Mouse (Mus musculus): Measurements from ENCODE around the gene Tmem245. TPM values are rescaled to one million over a fixed set of nuclear protein-coding genes. Genes with fewer than 3 reads are reported as not detected.

Gene Tmem245
- 11.1 and 13.2 TPM in 2 replicates for polyA plus RNA-seq (2016; fragmentation: Nextera tagmentation; extraction: Ambion mirVana)

DNA sequence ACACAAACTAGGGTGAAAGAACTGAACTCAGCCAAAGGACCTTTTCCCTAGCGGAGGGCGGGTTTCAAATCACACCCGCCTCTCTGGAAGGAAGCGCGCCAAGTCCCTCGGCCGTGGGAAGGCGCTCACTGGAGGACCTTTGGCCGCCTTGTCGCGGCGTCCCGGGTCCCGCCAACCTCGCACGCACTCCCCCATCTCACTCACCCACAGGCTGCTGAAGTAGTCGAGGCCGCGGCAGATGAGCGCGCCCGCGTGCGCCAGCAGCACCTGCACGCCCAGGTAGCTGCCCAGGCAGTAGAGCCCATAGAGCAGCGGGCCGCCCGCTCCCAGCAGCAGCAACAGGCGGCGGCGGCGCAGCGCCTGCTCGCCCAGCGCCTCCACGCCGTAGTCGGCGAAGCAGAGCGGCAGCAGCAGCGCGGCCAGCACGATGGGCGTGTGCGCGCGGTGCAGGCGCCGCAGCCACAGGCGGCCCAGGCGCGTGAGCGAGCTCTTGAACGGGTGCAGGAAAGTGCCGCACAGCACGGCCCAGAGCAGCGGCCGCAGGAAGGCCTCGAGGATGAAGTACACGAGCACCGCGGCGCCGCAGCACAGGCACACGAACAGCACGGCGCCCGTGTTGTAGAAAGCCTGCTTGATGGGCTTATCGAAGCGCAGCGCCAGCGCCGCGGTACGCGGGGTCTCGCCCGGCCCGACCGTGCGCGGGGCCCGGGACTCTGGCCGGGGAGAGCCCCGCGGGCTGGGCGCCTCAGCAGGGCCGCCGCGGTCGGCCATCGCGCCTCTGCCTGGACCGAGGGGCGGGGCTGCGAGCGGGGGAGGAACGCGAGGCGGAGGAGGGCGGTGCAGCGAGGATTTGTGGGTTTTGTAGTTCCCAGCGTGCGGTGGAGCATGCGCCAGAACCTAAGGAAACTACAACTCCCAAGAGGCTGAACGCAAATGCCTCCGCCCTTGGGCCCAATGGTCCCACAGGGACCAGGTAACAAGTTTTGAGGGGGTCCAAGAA, at the start of gene Tmem245:
TSS of gene Tmem245 (minus strand) at position 797 of the 1,000 bp plus-strand sequence.
- peak; percentile 95 for DNase-seq (ENCODE audit: extremely low spot score, low spot score)
- WGBS: under 1% methylated on average over 107 of the region's 107 CpGs
- H3K27me3 ChIP-seq (ENCODE audit: poor library complexity, severe bottlenecking): no peaks in the 10 kb centered on the region
- H3K27ac ChIP-seq: peak within 1 kb of the TSS; percentile 95
- 0 out of 2 replicates have a peak, but pooled peaks cover 3% of the 10 kb centered on the region for H3K36me3 ChIP-seq (replicated peaks)
- H3K4me3 ChIP-seq: peak within 1 kb of the TSS; percentile 86
- H3K4me1 ChIP-seq: peaks cover 55% of the 10 kb centered on the region
- H3K9me3 ChIP-seq: no peaks in the 10 kb centered on the region

DNA sequence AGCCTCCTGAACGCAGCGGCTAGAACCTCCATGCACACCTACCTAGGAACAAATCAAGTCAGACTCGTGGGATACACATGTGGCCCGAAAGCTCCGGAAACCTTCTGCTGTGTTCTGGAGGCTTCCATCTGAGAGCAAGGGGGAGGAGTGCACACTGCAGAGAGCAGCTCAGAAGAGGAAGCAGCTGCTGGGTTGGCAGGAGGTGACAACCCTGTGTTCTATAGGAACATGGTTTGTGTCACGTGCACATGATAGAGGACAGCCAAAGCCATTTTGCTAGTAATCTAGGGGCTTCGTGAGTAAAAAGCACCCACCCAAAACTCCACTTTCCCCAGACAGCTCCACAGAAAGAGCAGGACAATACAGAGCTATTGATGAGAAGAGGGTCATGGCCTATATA, 46.1 kb upstream of the Tmem245 start:
- Histone ChIP-seq H3K4me1 (peaks cover 16% of the 10 kb centered on the region), H3K27me3 (ENCODE audit: poor library complexity, severe bottlenecking) (peaks cover 50% of the 10 kb centered on the region), H3K9me3 (0 out of 2 replicates have a peak, but pooled peaks cover 7% of the 10 kb centered on the region), H3K4me3 (no peak overlapping the region), H3K36me3 (replicated peaks) (no peaks in the 10 kb centered on the region), H3K27ac (no peak overlapping the region)
- no peak for DNase-seq (ENCODE audit: extremely low spot score, low spot score)
- WGBS: 93% methylated on average over 7 of the region's 7 CpGs

DNA sequence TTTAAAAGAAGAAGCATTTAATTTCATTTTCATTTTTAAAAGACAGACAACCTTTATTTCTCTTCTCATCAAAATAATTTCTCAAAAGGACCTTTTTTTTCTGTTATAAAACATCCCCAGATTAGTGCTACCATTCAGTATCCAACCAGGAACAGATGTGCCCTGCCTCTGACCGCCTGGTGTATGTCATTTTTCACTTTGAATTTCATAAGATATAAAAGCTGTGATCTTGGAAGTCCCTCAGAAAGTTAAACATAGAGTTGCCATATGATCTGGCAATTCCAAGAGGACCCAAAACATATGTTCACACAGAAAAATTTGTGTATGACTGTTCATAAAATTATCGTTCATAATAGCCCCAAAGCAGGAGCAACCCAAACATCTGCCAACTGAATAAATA, 44.7 kb upstream of the Tmem245 start:
- peaks cover 16% of the 10 kb centered on the region for H3K4me1 ChIP-seq
- H3K4me3 ChIP-seq: no peak overlapping the region
- peaks cover 59% of the 10 kb centered on the region for H3K27me3 ChIP-seq (ENCODE audit: poor library complexity, severe bottlenecking)
- no peak overlapping the region for H3K27ac ChIP-seq
- H3K36me3 ChIP-seq (replicated peaks): no peaks in the 10 kb centered on the region
- 88% methylated on average over 2 of the region's 2 CpGs for WGBS
- DNase-seq (ENCODE audit: extremely low spot score, low spot score): no peak
- 0 out of 2 replicates have a peak, but pooled peaks cover 9% of the 10 kb centered on the region for H3K9me3 ChIP-seq

DNA sequence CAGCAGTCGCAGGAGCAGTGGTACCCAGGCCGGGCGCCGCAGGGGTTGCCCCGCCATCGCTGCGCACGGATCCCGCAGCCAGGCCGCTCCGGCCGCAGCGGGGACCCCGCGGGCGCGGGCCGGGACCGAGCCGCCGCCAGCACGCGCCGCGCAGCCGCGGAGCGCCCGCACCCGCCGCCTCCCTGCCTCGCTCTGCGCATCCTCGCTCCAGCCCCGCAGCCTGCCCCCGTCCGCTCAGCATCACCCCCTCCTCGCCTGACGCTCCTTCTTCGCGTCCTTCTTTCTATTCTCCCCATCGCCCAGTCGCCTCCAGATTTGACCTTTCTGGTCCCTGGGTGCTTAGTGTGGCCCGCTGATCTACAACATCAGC, 43.0 kb upstream of the Tmem245 start, which contains the start of gene Frrs1l:
TSS of gene Frrs1l (minus strand) at position 177 of the 370 bp plus-strand sequence.
- Histone ChIP-seq H3K4me3 (peak within 1 kb of the TSS; percentile 75), H3K36me3 (replicated peaks) (no peaks in the 10 kb centered on the region), H3K27ac (peak within 1 kb of the TSS; percentile 84), H3K9me3 (0 out of 2 replicates have a peak, but pooled peaks cover 3% of the 10 kb centered on the region), H3K4me1 (peaks cover 16% of the 10 kb centered on the region), H3K27me3 (ENCODE audit: poor library complexity, severe bottlenecking) (peaks cover 62% of the 10 kb centered on the region)
- under 1% methylated on average over 44 of the region's 44 CpGs for WGBS
- peak; percentile 21 for DNase-seq (ENCODE audit: extremely low spot score, low spot score)

DNA sequence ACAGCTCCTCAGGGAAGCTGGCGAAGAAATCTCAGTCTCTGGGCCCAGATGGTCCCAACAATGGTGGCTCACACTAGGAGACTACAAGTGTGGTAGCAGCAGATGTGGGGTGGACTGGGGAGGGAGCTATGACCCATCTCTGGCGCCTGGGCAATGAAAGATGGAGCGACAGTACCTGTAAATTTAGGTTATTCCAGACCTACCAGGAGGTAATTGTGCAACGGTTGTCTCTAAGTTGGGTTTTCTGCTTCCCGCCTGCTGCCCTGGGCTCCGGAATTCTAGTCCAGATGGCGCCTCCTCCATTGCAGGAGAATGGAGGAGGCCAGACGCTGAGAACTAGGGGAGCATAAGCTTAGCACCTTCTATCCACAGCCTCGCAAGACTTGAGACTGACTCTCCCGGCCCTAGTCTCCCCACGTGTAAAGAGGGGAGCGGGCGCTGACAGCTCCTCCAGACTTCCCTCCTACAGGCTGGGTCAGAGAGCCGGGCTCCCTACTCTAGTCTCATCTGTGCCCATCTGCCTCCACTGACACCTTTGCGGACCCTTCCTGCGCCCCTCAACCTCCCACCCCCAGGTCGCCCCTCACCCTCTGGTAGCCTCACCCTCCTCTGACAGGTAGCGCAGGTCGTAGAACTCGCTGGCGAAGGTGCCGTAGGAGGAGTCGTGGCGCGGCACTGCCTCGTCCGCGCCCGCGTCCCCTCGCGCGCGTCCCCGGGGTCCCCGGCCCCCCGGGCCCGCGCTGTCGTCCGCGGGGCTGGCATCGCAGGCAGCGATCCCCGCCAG, 42.4 kb upstream of the Tmem245 start:
- H3K4me1 ChIP-seq: peaks cover 16% of the 10 kb centered on the region
- H3K36me3 ChIP-seq (replicated peaks): no peaks in the 10 kb centered on the region
- peaks cover 62% of the 10 kb centered on the region for H3K27me3 ChIP-seq (ENCODE audit: poor library complexity, severe bottlenecking)
- H3K27ac ChIP-seq: peak overlapping the region; percentile 84
- peak; percentile 33 for DNase-seq (ENCODE audit: extremely low spot score, low spot score)
- H3K4me3 ChIP-seq: peak overlapping the region; percentile 75
- under 1% methylated on average over 45 of the region's 45 CpGs for WGBS
- H3K9me3 ChIP-seq: 0 out of 2 replicates have a peak, but pooled peaks cover 3% of the 10 kb centered on the region

DNA sequence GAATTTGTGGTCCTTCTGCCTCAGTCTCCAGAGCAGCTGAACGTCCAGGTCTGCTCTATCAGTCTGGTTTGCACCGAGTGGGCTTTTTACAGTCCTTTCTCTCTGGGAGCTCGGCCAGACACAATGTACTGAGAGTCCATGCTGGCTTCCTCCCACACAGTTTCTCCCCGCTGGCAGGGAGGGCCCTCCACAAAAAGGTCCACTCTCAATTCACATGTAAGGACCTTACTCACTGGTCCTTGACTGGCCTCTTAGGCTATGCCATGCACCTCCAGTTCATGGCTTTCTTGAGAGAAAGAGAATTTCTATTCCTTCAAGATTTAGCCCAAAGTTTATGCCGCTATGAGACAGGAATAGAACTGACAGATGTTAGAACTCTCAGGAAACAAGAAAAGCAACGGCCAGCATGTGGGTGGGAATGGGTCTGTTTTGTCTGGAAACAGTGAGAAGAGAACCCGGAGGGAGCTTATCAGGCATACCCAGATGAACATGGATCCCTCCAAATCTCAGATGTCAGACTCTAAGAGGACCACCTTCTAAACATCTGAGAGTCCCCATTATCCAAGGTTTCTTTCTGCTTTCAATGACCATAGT, 18.4 kb upstream of the Tmem245 start:
- H3K27me3 ChIP-seq (ENCODE audit: poor library complexity, severe bottlenecking): no peaks in the 10 kb centered on the region
- H3K4me1 ChIP-seq: no peaks in the 10 kb centered on the region
- no peaks in the 10 kb centered on the region for H3K36me3 ChIP-seq (replicated peaks)
- no peak overlapping the region for H3K4me3 ChIP-seq
- H3K9me3 ChIP-seq: no peaks in the 10 kb centered on the region
- no peak for DNase-seq (ENCODE audit: extremely low spot score, low spot score)
- H3K27ac ChIP-seq: no peak overlapping the region
- 83% methylated on average over 7 of the region's 7 CpGs for WGBS

DNA sequence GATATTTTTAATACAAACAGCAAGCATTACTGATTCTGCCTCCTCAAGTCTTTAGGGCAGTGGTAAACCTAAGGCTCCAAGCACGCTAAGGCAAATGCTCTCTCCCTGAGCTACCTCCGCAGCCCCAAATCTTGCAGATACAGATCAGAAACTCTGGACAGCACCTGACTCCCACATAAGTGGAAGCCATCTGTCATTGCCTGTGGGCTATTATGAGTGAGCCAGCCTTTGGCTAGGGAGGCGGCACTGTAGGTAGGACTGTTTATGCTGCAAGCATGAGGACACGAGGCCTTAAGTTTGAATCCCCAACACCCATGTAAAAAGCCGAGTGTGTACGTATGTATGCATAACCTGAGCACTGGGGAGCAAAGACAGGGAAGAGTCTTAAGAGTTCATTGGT, 16.4 kb upstream of the Tmem245 start:
- no peaks in the 10 kb centered on the region for H3K36me3 ChIP-seq (replicated peaks)
- no peaks in the 10 kb centered on the region for H3K27me3 ChIP-seq (ENCODE audit: poor library complexity, severe bottlenecking)
- no peak overlapping the region for H3K27ac ChIP-seq
- no peaks in the 10 kb centered on the region for H3K4me1 ChIP-seq
- 92% methylated on average over 6 of the region's 6 CpGs for WGBS
- no peak for DNase-seq (ENCODE audit: extremely low spot score, low spot score)
- no peaks in the 10 kb centered on the region for H3K9me3 ChIP-seq
- no peak overlapping the region for H3K4me3 ChIP-seq

DNA sequence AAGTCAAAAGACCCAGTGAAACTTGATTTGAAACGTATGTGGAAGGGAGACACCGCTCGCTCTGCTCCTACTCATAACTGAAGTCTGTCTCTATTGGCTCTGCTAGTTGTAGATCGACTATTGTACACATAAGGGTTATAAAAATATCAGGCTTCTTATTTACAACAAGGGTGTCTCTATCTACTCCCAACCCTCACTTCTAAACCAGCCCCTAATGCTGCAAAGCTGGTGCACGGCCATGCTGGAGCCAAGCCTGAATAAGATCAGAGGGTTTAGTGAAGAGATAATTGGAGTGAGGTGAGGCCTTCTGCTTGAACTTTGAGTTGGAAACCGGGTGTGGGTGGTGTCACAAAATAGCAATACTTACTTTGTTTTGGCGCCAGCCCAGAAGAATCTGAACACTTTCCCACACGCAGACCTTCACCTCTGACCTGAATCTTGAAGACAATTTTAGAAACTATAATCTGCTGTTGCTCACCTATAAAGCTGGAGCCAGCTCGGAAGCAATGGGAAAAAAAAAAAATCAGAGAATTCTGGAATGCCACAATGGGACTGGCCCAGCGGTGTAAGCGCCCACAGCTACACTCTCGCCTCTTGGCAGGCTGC, 14.2 kb upstream of the Tmem245 start:
- no peak for DNase-seq (ENCODE audit: extremely low spot score, low spot score)
- H3K4me3 ChIP-seq: no peak overlapping the region
- no peaks in the 10 kb centered on the region for H3K9me3 ChIP-seq
- H3K27ac ChIP-seq: no peak overlapping the region
- no peaks in the 10 kb centered on the region for H3K27me3 ChIP-seq (ENCODE audit: poor library complexity, severe bottlenecking)
- 0 out of 2 replicates have a peak, but pooled peaks cover 2% of the 10 kb centered on the region for H3K4me1 ChIP-seq
- WGBS: 92% methylated on average over 12 of the region's 12 CpGs
- H3K36me3 ChIP-seq (replicated peaks): no peaks in the 10 kb centered on the region

DNA sequence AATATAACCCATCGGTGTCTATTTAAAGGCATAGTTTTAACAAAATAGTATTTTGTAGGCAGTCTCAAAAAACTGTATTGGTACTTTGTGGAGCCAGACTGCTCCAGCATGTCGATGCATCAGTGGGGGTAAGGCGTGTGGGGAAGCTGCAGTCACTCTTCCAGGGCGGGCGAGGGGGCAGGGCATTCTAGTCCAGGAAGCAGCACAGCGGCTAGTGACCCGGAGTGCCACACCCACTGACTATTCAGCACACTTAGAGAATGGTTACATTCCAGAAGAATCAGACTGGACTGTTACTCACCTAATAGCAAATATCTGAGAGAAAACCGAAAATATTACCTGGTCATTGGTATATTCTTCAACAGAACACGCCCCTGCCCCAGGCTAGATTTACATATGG, 10.3 kb upstream of the Tmem245 start:
- 0 out of 2 replicates have a peak, but pooled peaks cover 2% of the 10 kb centered on the region for H3K4me1 ChIP-seq
- no peak overlapping the region for H3K4me3 ChIP-seq
- H3K9me3 ChIP-seq: no peaks in the 10 kb centered on the region
- no peaks in the 10 kb centered on the region for H3K36me3 ChIP-seq (replicated peaks)
- no peaks in the 10 kb centered on the region for H3K27me3 ChIP-seq (ENCODE audit: poor library complexity, severe bottlenecking)
- no peak for DNase-seq (ENCODE audit: extremely low spot score, low spot score)
- H3K27ac ChIP-seq: no peak overlapping the region
- WGBS: 65% methylated on average over 9 of the region's 9 CpGs

DNA sequence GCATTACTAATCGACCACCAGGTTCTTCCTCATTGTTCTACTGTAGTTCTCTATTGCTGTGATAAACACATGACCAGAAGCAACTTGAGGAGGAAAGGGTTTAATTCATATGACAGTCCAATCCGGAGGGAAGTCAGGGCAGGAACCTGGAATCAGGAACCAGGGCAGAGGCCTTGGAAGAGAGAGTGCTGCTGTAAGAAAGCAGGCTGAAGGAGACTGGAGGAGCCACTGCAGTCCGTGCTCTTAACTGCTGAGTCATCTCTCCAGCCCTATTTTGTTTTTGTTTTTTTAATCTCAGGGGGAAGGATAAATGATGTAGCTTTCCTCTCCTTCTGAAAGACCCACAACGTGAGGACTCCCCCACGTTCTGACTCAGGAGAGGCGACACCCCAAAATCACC, 6.0 kb upstream of the Tmem245 start:
- no peaks in the 10 kb centered on the region for H3K27me3 ChIP-seq (ENCODE audit: poor library complexity, severe bottlenecking)
- no peak overlapping the region for H3K4me3 ChIP-seq
- 0 out of 2 replicates have a peak, but pooled peaks cover 2% of the 10 kb centered on the region for H3K4me1 ChIP-seq
- H3K27ac ChIP-seq: no peak overlapping the region
- H3K9me3 ChIP-seq: no peaks in the 10 kb centered on the region
- WGBS: 75% methylated on average over 6 of the region's 6 CpGs
- no peaks in the 10 kb centered on the region for H3K36me3 ChIP-seq (replicated peaks)
- DNase-seq (ENCODE audit: extremely low spot score, low spot score): no peak

DNA sequence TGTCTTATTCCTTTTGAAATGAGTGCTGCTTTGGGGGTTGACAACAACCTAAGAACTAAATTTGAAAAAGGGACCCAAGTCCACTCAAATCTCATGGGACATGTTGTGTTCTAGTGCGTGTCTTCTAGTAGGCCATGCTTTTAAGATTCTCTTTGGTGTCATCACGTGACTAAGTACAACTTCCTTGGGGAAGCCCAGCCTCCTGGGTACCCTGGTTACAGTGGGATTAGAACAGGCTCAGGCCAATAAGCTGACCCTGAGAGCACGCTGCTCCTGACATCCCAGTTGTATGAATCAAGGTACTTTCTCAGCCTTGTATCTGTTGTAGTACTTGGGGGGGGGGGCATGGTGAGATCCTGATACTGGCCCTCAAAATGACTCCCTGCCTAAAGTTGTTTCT, 4.5 kb upstream of the Tmem245 start:
- Histone ChIP-seq H3K4me1 (peaks cover 10% of the 10 kb centered on the region), H3K27me3 (ENCODE audit: poor library complexity, severe bottlenecking) (no peaks in the 10 kb centered on the region), H3K36me3 (replicated peaks) (no peaks in the 10 kb centered on the region), H3K4me3 (no peak overlapping the region), H3K9me3 (no peaks in the 10 kb centered on the region), H3K27ac (no peak overlapping the region)
- 86% methylated on average over 3 of the region's 3 CpGs for WGBS
- DNase-seq (ENCODE audit: extremely low spot score, low spot score): no peak

DNA sequence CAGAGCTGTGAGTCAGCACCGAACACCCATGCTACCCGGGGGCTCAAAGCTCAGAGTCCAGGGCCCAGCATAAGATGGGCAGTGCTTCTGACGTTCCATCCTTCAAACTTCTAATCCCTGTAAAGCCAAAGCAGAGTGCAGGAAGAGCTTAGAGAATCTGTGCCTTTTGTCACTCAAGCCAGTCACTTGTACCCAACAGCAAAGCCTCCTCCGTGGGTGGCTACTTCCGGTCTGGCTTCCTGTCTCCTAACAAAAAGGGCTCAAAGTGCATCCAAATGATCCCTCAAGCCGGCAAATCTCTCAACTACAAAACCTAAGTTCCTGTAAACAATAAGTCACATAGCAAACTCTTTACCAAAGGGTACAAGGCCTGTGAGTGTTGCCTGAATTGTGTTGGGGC, 2.3 kb upstream of the Tmem245 start:
- WGBS: 66% methylated on average over 6 of the region's 6 CpGs
- Histone ChIP-seq H3K4me3 (no peak overlapping the region), H3K4me1 (peaks cover 32% of the 10 kb centered on the region), H3K27me3 (ENCODE audit: poor library complexity, severe bottlenecking) (no peaks in the 10 kb centered on the region), H3K36me3 (replicated peaks) (no peaks in the 10 kb centered on the region), H3K9me3 (no peaks in the 10 kb centered on the region), H3K27ac (no peak overlapping the region)
- DNase-seq (ENCODE audit: extremely low spot score, low spot score): no peak

Measured in forebrain, embryonic 10.5 days (tissue).